Mouse (Mus musculus) urinary bladder, postnatal 14 days (tissue): ENCODE results near the gene Zfp365.
A peak's percentile ranks its signal among the peaks of the same experiment; 100 is the strongest.

Experiments used
- DNase-seq: peaks from one replicate; pipeline ENCODE4 v3.0.0; 2021; ENCODE audit warnings: low spot score

Zfp365 gene

GRCm38 (mm10) chr10:67903387-67903786 lies 9.1 kb downstream of the Zfp365 start:
- DNase-seq = no peak

- no peak for DNase-seq
Observed at GRCm38 (mm10) chr10:67901179-67901578, 11.3 kb downstream of the Zfp365 start.

- DNase-seq = no peak
Observed at GRCm38 (mm10) chr10:67898949-67899675, 13.3 kb downstream of the Zfp365 start.

GRCm38 (mm10) chr10:67898355-67898935 lies 14.0 kb downstream of the Zfp365 start:
- DNase-seq = no peak

- no peak for DNase-seq
Observed at GRCm38 (mm10) chr10:67897281-67897680, 15.2 kb downstream of the Zfp365 start.

- DNase-seq = no peak
Observed at GRCm38 (mm10) chr10:67894683-67895082, 17.8 kb downstream of the Zfp365 start.

- DNase-seq = no peak
Observed at GRCm38 (mm10) chr10:67894059-67894458, 18.4 kb downstream of the Zfp365 start.

- DNase-seq = no peak
Observed at GRCm38 (mm10) chr10:67893226-67893625, 19.2 kb downstream of the Zfp365 start.

GRCm38 (mm10) chr10:67891126-67891525 lies 21.3 kb downstream of the Zfp365 start:
- DNase-seq = no peak

- no peak for DNase-seq
Observed at GRCm38 (mm10) chr10:67887971-67888370, 24.5 kb downstream of the Zfp365 start.

GRCm38 (mm10) chr10:67880692-67881091 lies 31.8 kb downstream of the Zfp365 start:
- no peak for DNase-seq

- peak; percentile 77 for DNase-seq
Observed at GRCm38 (mm10) chr10:67871811-67872210, 40.7 kb downstream of the Zfp365 start.

- no peak for DNase-seq
Observed at GRCm38 (mm10) chr10:67868234-67868633, 44.2 kb downstream of the Zfp365 start.

- no peak for DNase-seq
Observed at GRCm38 (mm10) chr10:67865841-67866240, 46.6 kb downstream of the Zfp365 start.

GRCm38 (mm10) chr10:67865063-67865462 lies 47.4 kb downstream of the Zfp365 start:
- no peak for DNase-seq

- DNase-seq = no peak
Observed at GRCm38 (mm10) chr10:67862331-67862730, 50.1 kb downstream of the Zfp365 start.

- peak; percentile 78 for DNase-seq
Observed at GRCm38 (mm10) chr10:67858878-67859277, 53.6 kb downstream of the Zfp365 start.

GRCm38 (mm10) chr10:67857561-67857906 lies 54.9 kb downstream of the Zfp365 start:
- no peak for DNase-seq

GRCm38 (mm10) chr10:67856791-67857560 lies 55.5 kb downstream of the Zfp365 start:
- DNase-seq = no peak

- DNase-seq = no peak
Observed at GRCm38 (mm10) chr10:67855760-67856159, 56.7 kb downstream of the Zfp365 start.

GRCm38 (mm10) chr10:67852411-67852810 lies 60.1 kb downstream of the Zfp365 start:
- no peak for DNase-seq

GRCm38 (mm10) chr10:67851079-67851478 lies 61.4 kb downstream of the Zfp365 start:
- DNase-seq = no peak

GRCm38 (mm10) chr10:67846016-67846650 lies 66.3 kb downstream of the Zfp365 start:
- DNase-seq = no peak
